Mouse (Mus musculus): ENCODE data around the gene Myh10.

- TF ChIP-seq CTCF (IDR thresholded peaks at IDR 0.05; ENCODE audit: extremely low read depth, insufficient read length, insufficient replicate concordance, low read depth, low read length) (no peak), POLR2A (IDR thresholded peaks at IDR 0.05; ENCODE audit: low read depth, low read length) (no peak)
Observed at GRCm38 (mm10) chr11:68785813-68786212, 94.5 kb downstream of the Myh10 start.

Measured in small intestine, adult 2 months (tissue).